Mouse (Mus musculus) gastrocnemius, postnatal 36 days (tissue): ENCODE data around the gene Tpgs1. TPM values are rescaled to one million over a fixed set of nuclear protein-coding genes. Genes with fewer than 3 reads are reported as not detected.

Experiments
- DNase-seq, 2 experiments: peaks; one replicate each; pipeline ENCODE4 v3.0.0; 2022
- intact Hi-C: fragments of 180-260 bp; cut with DNase I; formaldehyde crosslinking; loops from one replicate; pipeline ENCODE4 v1.15.1; 2025
- long read RNA-seq, 2 experiments: library from polyadenylated mRNA; stranded (forward); transcript quantifications; one replicate each; pipeline ENCODE4 v2.0.0; 2021
- total RNA-seq, 2 experiments: library from RNA; stranded (reverse); gene quantifications; 2 replicates each; pipeline ENCODE4 v1.2.3; 2021

The Tpgs1 gene
- 10 to 100 TPM; 19.2 to 19.6 TPM for total RNA-seq
- long read RNA-seq, experiment 1, transcript Tpgs1-201 (2 exons, 1,143 nt), result major isoform, 47 of 53 reads
- long read RNA-seq, experiment 1, partial matches to known transcripts, result 0 of 53 reads
- long read RNA-seq, experiment 1, other reads (novel, unspliced or antisense), result 6 of 53 reads
- long read RNA-seq, experiment 2, transcript Tpgs1-201 (2 exons, 1,143 nt), result major isoform, 52 of 58 reads
- long read RNA-seq, experiment 2, partial matches to known transcripts, result 0 of 58 reads
- long read RNA-seq, experiment 2, other reads (novel, unspliced or antisense), result 5 of 58 reads

- DNase-seq, result peak; percentile 81 to 92
- intact Hi-C loops, result loop anchor here (1.0 kb wide), 1 partner anchor 74 kb away; no protein-coding TSS in a partner anchor
Measured at GRCm38 (mm10) chr10:79668771-79669575, at the start of gene Tpgs1. Gene Tpgs1 (plus strand): TSS chr10:79669369.

- DNase-seq, result no peak
- intact Hi-C loops, result no loop called here
Measured at GRCm38 (mm10) chr10:79623950-79624349, 45.2 kb upstream of the Tpgs1 start.

- intact Hi-C loops, result no loop called here
Measured at GRCm38 (mm10) chr10:79625398-79625797, 43.8 kb upstream of the Tpgs1 start.

GRCm38 (mm10) chr10:79626156-79626555 is 43.0 kb upstream of the Tpgs1 start:
- intact Hi-C loops, result no loop called here
- DNase-seq, result no peak

More at GRCm38 (mm10) chr10:79625398-79625797, 43.8 kb upstream of the Tpgs1 start:
- no peak for DNase-seq

- intact Hi-C loops, result no loop called here
- no peak for DNase-seq
Measured at GRCm38 (mm10) chr10:79628377-79628776, 40.8 kb upstream of the Tpgs1 start.

- no peak for DNase-seq
- intact Hi-C loops, result no loop called here
Measured at GRCm38 (mm10) chr10:79631432-79631831, 37.7 kb upstream of the Tpgs1 start.

GRCm38 (mm10) chr10:79633006-79633777 is 36.0 kb upstream of the Tpgs1 start:
- no peak for DNase-seq
- intact Hi-C loops, result no loop called here

- intact Hi-C loops, result no loop called here
- DNase-seq, result no peak
Measured at GRCm38 (mm10) chr10:79636287-79636686, 32.9 kb upstream of the Tpgs1 start.

- peak in 1 of 2 experiments; percentile 32 for DNase-seq
- intact Hi-C loops, result no loop called here
Measured at GRCm38 (mm10) chr10:79637128-79638110, 31.8 kb upstream of the Tpgs1 start, which contains the start of gene Shc2. Gene Shc2 (minus strand): TSS chr10:79637918.

- intact Hi-C loops, result no loop called here
- peak; percentile 48 to 67 for DNase-seq
Measured at GRCm38 (mm10) chr10:79638486-79639204, 30.5 kb upstream of the Tpgs1 start.

GRCm38 (mm10) chr10:79645711-79646110 is 23.5 kb upstream of the Tpgs1 start, which contains the start of gene Odf3l2:
Gene Odf3l2 (minus strand): TSS chr10:79645738.
- peak; percentile 53 to 72 for DNase-seq
- intact Hi-C loops, result no loop called here

- intact Hi-C loops, result loop anchor here (2.0 kb wide), 1 partner anchor 50 kb away; no protein-coding TSS in a partner anchor
- peak; percentile 51 to 77 for DNase-seq
Measured at GRCm38 (mm10) chr10:79649070-79649751, 20.0 kb upstream of the Tpgs1 start.

- peak; percentile 34 to 45 for DNase-seq
- intact Hi-C loops, result no loop called here
Measured at GRCm38 (mm10) chr10:79652789-79653188, 16.4 kb upstream of the Tpgs1 start.

GRCm38 (mm10) chr10:79654946-79655395 is 14.2 kb upstream of the Tpgs1 start:
- no peak for DNase-seq
- intact Hi-C loops, result no loop called here

- DNase-seq, result no peak
- intact Hi-C loops, result no loop called here
Measured at GRCm38 (mm10) chr10:79658829-79659228, 10.3 kb upstream of the Tpgs1 start.

- intact Hi-C loops, result no loop called here
- DNase-seq, result no peak
Measured at GRCm38 (mm10) chr10:79660298-79660697, 8.9 kb upstream of the Tpgs1 start.

GRCm38 (mm10) chr10:79661861-79662260 is 7.3 kb upstream of the Tpgs1 start:
- no peak for DNase-seq
- intact Hi-C loops, result no loop called here

GRCm38 (mm10) chr10:79664131-79664665 is 5.0 kb upstream of the Tpgs1 start, which contains the start of gene Madcam1:
Gene Madcam1 (plus strand): TSS chr10:79664559.
- peak in 1 of 2 experiments; percentile 56 for DNase-seq
- intact Hi-C loops, result no loop called here
